Mouse (Mus musculus) lung, embryonic 14.5 days (tissue): ENCODE data around the gene Nr1d1. TPM values are rescaled to one million over a fixed set of nuclear protein-coding genes. Genes with fewer than 3 reads are reported as not detected.
A peak's percentile ranks its signal among the peaks of the same experiment; 100 is the strongest.

Source experiments
- ATAC-seq: fragments of 200-750 bp; cut with Nextera tagmentation; 2 replicates; pipeline ENCODE4 v1.8.0; 2017; ENCODE audit warnings: mild to moderate bottlenecking, moderate TSS enrichment, moderate library complexity; ENCODE audit not compliant: insufficient read depth
- DNase-seq: peaks from one replicate; pipeline ENCODE4 v3.0.0-alpha.2; 2015
- H3K27ac ChIP-seq: fragments of 300-500 bp; sonication (generic); 2 replicates; pipeline ENCODE4 v1.5.1; 2014; ENCODE audit warnings: low read depth, mild to moderate bottlenecking, moderate library complexity
- H3K27me3 ChIP-seq: fragments of 300-500 bp; sonication (generic); 2 replicates; pipeline ENCODE4 v1.6.1; 2014; ENCODE audit warnings: low read length, control low read depth; ENCODE audit not compliant: insufficient read depth
- H3K36me3 ChIP-seq: fragments of 300-500 bp; sonication (generic); 2 replicates; pipeline ENCODE4 v1.6.1; 2014; ENCODE audit warnings: control low read depth; ENCODE audit not compliant: insufficient read depth
- H3K4me1 ChIP-seq: fragments of 300-500 bp; sonication (generic); 2 replicates; pipeline ENCODE4 v1.6.1; 2014; ENCODE audit warnings: antibody characterized with exemption, control low read depth; ENCODE audit not compliant: insufficient read depth
- H3K4me2 ChIP-seq: fragments of 300-500 bp; sonication (generic); 2 replicates; pipeline ENCODE4 v1.6.1; 2014; ENCODE audit warnings: mild to moderate bottlenecking
- H3K4me3 ChIP-seq: fragments of 300-500 bp; sonication (generic); 2 replicates; pipeline ENCODE4 v1.5.1; 2014; ENCODE audit warnings: low read depth, low read length
- H3K9ac ChIP-seq: fragments of 300-500 bp; sonication (generic); 2 replicates; pipeline ENCODE4 v1.6.1; 2014
- H3K9me3 ChIP-seq: fragments of 300-500 bp; sonication (generic); 2 replicates; pipeline ENCODE4 v1.6.1; 2016; ENCODE audit warnings: low read depth, low read length, control low read depth
- CTCF ChIP-seq: IDR thresholded peaks from 2 replicates; pipeline ENCODE4 v1.5.1; 2016; ENCODE audit warnings: antibody characterized with exemption, low read depth
- WGBS: fragments of 180-500 bp; shearing (Covaris S2); extraction: QIAGEN DNeasy Blood & Tissue Kit; methylation state at CpG from one replicate; pipeline ENCODE4 v1.1.7; 2014; 5-methylcytosine and 5-hydroxymethylcytosine counted together
- polyA plus RNA-seq: library from polyadenylated mRNA; unstranded; fragments of >200 nt; fragmentation: Nextera tagmentation; extraction: Ambion mirVana; gene quantifications from 2 replicates; pipeline ENCODE4 v1.2.1, GENCODE M21; 2014

Nr1d1 gene
- polyA plus RNA-seq, 1 experiment from 2014 or later: 1.4 TPM

DNA sequence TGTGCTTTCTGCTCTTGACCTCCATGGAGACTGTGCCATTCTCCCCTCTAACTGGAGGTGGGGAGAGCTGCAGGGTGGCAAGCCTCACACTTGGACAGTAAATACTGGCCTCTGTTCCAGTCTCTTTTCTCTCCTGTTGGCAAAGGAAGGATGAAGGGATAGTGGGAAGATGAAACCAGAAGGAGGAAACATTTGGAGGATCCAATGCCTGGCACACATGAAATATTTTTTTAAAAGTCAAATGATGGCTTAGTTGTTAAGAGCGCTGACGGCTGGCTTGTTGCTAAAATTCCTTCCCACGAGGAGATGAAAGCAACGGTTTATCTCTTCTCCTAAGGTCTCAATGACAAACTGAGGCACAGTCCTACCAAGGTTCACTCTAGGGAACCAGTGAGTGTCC lies 40.0 kb downstream of the Nr1d1 start:
- H3K27me3 ChIP-seq: no peaks in the 10 kb centered on the region
- no peaks in the 10 kb centered on the region for H3K36me3 ChIP-seq
- H3K27ac ChIP-seq: no peak overlapping the region
- no peak for ATAC-seq
- no peak overlapping the region for H3K4me2 ChIP-seq
- H3K4me1 ChIP-seq: peaks cover 9% of the 10 kb centered on the region; the same call in 1 of the 2 replicates
- H3K9ac ChIP-seq: no peak overlapping the region
- no peak for DNase-seq
- no peak for TF ChIP-seq CTCF
- WGBS: 82% methylated on average over 4 of the region's 4 CpGs
- H3K4me3 ChIP-seq: no peak overlapping the region
- H3K9me3 ChIP-seq: peaks cover 3% of the 10 kb centered on the region; the same call in 1 of the 2 replicates

DNA sequence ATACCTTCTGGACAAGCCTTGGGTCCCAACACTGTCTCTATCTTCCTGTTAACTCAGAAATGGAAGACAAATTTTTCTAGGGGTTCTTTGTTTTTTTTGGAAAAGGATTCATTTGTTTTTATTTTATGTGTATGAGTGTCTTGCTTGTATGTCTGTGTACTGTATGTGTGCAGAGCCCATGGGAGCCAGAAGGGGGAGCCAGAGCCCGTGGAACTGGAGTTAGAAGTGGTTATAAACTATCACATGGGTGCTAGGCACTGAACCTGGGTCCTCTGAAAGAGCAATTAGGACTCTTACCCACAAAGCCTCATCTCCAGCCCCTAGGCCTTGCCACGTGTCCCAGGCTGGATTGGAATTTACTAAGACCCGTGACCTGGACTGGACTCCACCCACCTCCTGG lies 41.1 kb downstream of the Nr1d1 start:
- Histone ChIP-seq H3K27ac (no peak overlapping the region), H3K9me3 (peaks cover 3% of the 10 kb centered on the region; the same call in 1 of the 2 replicates), H3K4me3 (no peak overlapping the region), H3K4me1 (peaks cover 4% of the 10 kb centered on the region; the same call in 1 of the 2 replicates), H3K4me2 (no peak overlapping the region), H3K36me3 (no peaks in the 10 kb centered on the region), H3K27me3 (no peaks in the 10 kb centered on the region), H3K9ac (no peak overlapping the region)
- WGBS: 69% methylated on average over 3 of the region's 3 CpGs
- no peak for DNase-seq
- ATAC-seq: no peak
- peak; percentile 34 for TF ChIP-seq CTCF

DNA sequence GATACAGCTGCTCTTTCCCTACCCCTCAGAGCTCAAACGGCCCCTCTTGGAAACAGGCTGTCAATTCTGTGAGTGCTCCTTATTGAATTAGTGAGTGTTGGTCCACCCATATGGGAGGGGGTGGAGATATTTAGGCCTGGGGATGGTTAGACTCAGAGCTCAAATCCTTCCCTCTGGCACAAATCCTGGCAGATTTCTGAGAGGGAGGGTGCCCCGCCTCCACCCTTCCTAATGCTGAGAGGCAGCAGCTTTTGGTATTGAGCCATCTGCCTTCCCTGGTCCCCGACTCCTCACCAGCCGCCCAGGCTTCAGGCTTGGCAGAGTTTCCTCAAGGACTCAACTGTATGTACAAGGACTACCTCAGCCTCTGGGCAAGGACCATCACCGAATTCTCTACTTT lies 44.0 kb downstream of the Nr1d1 start:
- Histone ChIP-seq H3K36me3 (peaks cover 14% of the 10 kb centered on the region), H3K4me1 (peaks cover 7% of the 10 kb centered on the region; the same call in 1 of the 2 replicates), H3K4me3 (no peak overlapping the region), H3K9ac (no peak overlapping the region), H3K9me3 (peaks cover 3% of the 10 kb centered on the region; the same call in 1 of the 2 replicates), H3K27me3 (no peaks in the 10 kb centered on the region), H3K27ac (peak overlapping the region; percentile 3), H3K4me2 (0 out of 2 replicates have a peak overlapping the region, but pooled peaks have one; percentile 25)
- ATAC-seq (no peak), DNase-seq (peak; percentile 52)
- TF ChIP-seq CTCF: no peak
- WGBS: 47% methylated on average over 5 of the region's 5 CpGs

DNA sequence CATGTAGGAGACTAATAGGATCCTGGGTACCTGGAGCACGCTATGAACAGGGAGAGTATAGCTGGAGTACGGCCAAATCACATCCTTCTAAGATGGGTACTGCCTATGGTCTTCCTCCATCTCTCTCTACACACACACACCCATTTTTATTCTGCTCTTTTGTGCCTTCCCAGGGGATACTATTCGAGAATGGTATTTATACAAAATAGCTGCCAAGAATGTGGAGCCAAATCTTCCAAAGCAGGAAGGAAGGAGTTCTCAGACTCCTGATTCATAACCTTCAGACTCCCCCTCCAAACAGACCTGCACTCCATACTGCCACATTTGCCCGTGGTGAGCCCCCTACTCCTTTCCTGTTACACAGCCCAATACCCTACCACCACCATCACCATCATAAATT lies 44.4 kb downstream of the Nr1d1 start:
- DNase-seq: no peak
- Histone ChIP-seq H3K9me3 (peaks cover 3% of the 10 kb centered on the region; the same call in 1 of the 2 replicates), H3K4me1 (peaks cover 7% of the 10 kb centered on the region; the same call in 1 of the 2 replicates), H3K27ac (peak overlapping the region; percentile 3; the same call in 1 of the 2 replicates), H3K9ac (no peak overlapping the region), H3K27me3 (no peaks in the 10 kb centered on the region), H3K4me2 (0 out of 2 replicates have a peak overlapping the region, but pooled peaks have one; percentile 25), H3K36me3 (peaks cover 18% of the 10 kb centered on the region), H3K4me3 (no peak overlapping the region)
- no peak for TF ChIP-seq CTCF
- no peak for ATAC-seq
- WGBS: 47% methylated on average over 4 of the region's 4 CpGs

DNA sequence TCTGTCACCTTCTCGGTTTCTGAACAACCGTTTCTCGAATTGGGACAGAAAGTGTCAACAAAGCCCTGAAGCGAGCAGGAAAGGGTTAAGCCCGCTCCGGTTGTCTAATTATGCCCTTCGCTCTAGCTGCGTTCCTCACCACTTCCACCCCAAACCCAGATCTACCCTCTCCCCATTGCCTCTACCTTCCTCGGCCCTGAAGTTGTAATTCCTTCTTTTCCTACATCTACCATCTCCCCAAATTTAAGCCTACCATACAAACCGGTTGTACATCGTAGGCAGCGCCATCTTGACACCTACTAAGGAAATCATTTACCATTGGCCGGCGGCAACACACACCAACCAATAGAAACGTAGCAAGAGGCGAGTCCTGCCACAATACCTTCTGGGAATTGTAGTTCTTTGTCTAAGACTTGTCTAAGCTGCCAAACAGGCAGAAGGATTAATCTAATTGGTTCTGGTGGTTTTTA lies 46.0 kb downstream of the Nr1d1 start, which contains the start of gene Med24:
Gene Med24, minus strand, starts transcription at position 317 of the 470 bp plus-strand sequence.
- peak within 1 kb of the TSS; percentile 63 for H3K27ac ChIP-seq
- under 1% methylated on average over 16 of the region's 16 CpGs for WGBS
- peak; percentile 96 for DNase-seq

DNA sequence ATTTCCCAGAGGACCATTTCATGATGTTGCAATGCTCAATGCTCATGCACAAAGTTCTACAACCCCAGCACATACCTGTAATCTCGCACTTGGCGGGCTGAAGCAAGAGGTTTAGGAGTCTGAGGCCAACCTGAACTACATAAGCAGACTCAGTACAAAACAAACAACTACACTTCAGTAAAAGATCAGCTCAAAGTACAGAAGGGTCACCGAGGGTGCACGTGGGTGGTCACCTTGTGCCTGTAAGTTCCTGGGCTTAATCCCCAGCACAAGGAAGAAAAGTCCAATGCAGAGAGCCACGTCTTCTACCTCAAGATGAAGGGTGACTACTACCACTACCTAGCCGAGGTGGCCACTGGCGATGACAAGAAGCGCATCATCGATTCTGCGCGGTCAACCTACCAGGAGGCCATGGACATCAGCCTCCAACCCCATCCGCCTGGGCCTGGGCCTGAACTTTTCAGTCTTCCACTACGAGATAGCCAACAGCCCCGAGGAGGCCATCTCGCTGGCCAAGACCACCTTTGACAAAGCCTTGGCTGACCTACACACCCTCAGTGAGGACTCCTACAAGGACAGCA lies 49.1 kb downstream of the Nr1d1 start:
- DNase-seq (no peak), ATAC-seq (no peak)
- H3K4me3 ChIP-seq: no peak overlapping the region
- no peak overlapping the region for H3K27ac ChIP-seq
- H3K9ac ChIP-seq: no peak overlapping the region
- no peaks in the 10 kb centered on the region for H3K27me3 ChIP-seq
- H3K9me3 ChIP-seq: no peaks in the 10 kb centered on the region
- H3K36me3 ChIP-seq: peaks cover 30% of the 10 kb centered on the region
- H3K4me2 ChIP-seq: no peak overlapping the region
- TF ChIP-seq CTCF: no peak
- 94% methylated on average over 15 of the region's 15 CpGs for WGBS
- peaks cover 25% of the 10 kb centered on the region for H3K4me1 ChIP-seq

More for the DNA sequence above, 46.0 kb downstream of the Nr1d1 start, which contains the start of gene Med24:
- H3K4me3 ChIP-seq: peak within 1 kb of the TSS; percentile 63
- H3K4me2 ChIP-seq: peak within 1 kb of the TSS; percentile 89
- TF ChIP-seq CTCF: no peak
- ATAC-seq: peak; percentile 94
- peak within 1 kb of the TSS; percentile 62 for H3K9ac ChIP-seq
- no peaks in the 10 kb centered on the region for H3K27me3 ChIP-seq
- peaks cover 7% of the 10 kb centered on the region; the same call in 1 of the 2 replicates for H3K4me1 ChIP-seq
- H3K36me3 ChIP-seq: peaks cover 30% of the 10 kb centered on the region
- H3K9me3 ChIP-seq: peaks cover 2% of the 10 kb centered on the region; the same call in 1 of the 2 replicates

DNA sequence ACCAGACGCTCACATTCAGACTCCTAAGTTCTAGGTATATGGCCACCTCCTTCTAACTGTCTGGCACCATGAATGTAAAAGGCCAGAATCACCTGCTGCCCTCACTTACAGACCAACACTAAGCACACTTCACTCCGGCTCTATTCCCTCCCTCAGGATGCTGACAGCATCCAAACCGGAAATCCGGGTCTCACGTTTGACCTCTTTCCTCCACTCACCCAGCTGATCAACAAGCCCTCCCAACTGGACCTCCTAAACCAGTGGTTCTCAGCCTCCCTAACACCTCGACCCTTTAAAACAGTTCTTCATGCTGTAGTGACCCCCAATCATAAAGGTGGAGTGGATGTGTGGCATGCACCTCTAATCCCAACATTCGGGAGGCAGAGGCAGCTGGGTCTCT lies 52.0 kb downstream of the Nr1d1 start:
- peaks cover 23% of the 10 kb centered on the region for H3K4me1 ChIP-seq
- no peak for TF ChIP-seq CTCF
- no peak for DNase-seq
- no peak overlapping the region for H3K4me3 ChIP-seq
- H3K4me2 ChIP-seq: peak overlapping the region; percentile 2; the same call in 1 of the 2 replicates
- WGBS: 42% methylated on average over 7 of the region's 7 CpGs
- no peaks in the 10 kb centered on the region for H3K9me3 ChIP-seq
- no peak overlapping the region for H3K27ac ChIP-seq
- H3K27me3 ChIP-seq: no peaks in the 10 kb centered on the region
- H3K9ac ChIP-seq: no peak overlapping the region
- ATAC-seq: no peak
- H3K36me3 ChIP-seq: peaks cover 36% of the 10 kb centered on the region
